Mouse (Mus musculus) CH12.LX (cell line): Measurements from ENCODE around the gene Rgs9bp.

Experiments used
- MAFK ChIP-seq: IDR thresholded peaks from 2 replicates; pipeline ENCODE4 v1.6.1; 2011; ENCODE audit warnings: low read length, improper control_type of control experiment; ENCODE audit not compliant: insufficient replicate concordance
- POLR2AphosphoS2 ChIP-seq: IDR thresholded peaks from 2 replicates; pipeline ENCODE4 v1.6.1; 2011; ENCODE audit warnings: low read depth, low read length, improper control_type of control experiment
- SIN3A ChIP-seq: IDR thresholded peaks from 2 replicates; pipeline ENCODE4 v1.6.1; 2012; ENCODE audit warnings: low read length, improper control_type of control experiment, inconsistent platforms

DNA sequence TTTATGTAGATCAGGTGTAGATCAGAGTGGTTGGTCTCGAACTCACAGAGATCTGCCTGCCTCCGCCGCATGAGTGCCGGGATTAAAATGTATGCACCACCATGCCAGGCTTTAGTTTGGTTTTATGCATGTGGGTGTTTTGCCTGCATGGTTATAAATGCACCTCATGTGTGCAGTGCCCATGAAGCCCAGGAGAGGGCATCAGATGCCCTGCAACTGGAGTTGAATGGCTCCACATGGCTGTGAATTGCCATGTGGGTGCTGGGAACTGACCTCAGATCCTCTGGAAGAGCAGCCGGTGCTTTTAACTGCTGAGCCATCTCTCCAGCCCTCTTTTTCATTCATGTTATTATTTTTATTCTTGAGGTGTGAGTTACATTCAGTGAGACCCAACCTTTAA is 40.7 kb upstream of the Rgs9bp start:
- TF ChIP-seq MAFK (no peak), SIN3A (no peak), POLR2AphosphoS2 (no peak)
